Mouse (Mus musculus): Measurements from ENCODE around the gene Nrsn1. TPM values are rescaled to one million over a fixed set of nuclear protein-coding genes. Genes with fewer than 3 reads are reported as not detected.
"Not testable (repeated sequence)": the region's sequence is repeated elsewhere in the genome, so short reads cannot be mapped to it uniquely, and the experiment has no call there.

The Nrsn1 gene
- 0.06 TPM for polyA plus RNA-seq (2012; fragmentation: generic; extraction: Trizol)

DNA sequence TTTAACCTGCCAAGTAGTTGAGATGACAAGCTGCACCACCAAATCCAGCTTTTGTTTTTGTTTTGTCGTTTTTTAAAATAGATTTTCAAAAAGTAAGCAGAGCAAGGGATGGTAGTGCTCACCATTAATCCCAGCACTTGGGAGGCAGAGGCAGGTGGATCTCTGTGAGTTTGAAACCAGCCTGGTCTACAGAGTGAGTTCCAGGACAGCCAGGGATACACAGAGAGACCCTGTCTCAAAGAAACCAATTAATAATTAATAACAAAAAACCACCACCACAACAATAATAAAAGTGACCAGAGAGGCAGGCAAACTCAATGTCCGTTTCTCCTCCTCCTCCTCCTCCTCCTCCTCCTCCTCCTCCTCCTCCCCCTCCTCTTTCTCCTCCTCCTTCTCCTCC lies at the start of gene Nrsn1:
TSS of gene Nrsn1 (minus strand) at position 101 of the 400 bp plus-strand sequence.
- not testable (repeated sequence) for H3K4me2 ChIP-seq (ENCODE audit: low read depth); H3K4me3 ChIP-seq; H3K27me3 ChIP-seq (ENCODE audit: control insufficient read depth, insufficient read depth, insufficient read length); H3K36me3 ChIP-seq (ENCODE audit: control insufficient read depth, insufficient read depth); H3K79me2 ChIP-seq (ENCODE audit: control insufficient read depth, insufficient read depth); H3ac ChIP-seq (ENCODE audit: control insufficient read depth, insufficient read length)

DNA sequence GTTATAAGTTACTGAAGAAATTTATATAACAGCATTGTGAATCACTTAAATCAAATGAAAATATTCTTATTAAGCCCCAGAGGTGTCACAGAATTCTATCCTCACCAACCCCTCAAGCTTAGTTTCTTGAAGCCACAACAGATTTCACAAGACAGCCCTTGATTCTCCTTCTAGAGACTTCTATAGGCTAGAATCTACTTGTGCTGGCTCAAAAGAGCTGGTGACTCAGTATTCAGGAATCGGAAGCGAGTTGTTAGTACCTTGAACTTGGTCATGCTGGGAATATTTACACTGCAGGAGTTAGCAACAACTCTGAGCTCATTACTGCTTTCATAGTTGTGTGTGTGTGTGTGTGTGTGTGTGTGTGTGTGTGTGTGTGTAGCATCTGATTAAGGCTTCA lies 41.8 kb upstream of the Nrsn1 start:
- no peaks in the 10 kb centered on the region for H3K79me2 ChIP-seq (ENCODE audit: control insufficient read depth, insufficient read depth)

DNA sequence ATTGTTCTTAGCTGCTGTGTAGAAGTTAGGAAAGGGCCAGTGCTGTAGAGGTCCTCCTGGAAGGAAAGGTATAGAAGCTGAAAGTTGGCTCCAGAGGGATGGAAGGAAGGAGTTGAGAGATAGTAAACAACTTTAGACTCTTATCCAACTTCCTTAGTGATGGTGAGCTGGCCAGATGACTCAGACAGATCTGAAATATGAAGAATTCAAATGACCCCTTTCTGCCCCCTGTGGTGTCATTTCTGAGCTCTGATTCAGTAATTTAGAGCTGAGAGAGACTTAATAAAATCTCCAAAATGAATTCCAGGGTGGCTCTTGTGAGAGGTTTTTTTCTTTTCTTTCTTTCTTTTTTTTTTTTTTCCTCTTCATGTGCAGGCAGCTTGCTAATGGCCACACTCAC lies 39.8 kb upstream of the Nrsn1 start:
- no peak overlapping the region for H3K4me3 ChIP-seq
- no peaks in the 10 kb centered on the region for H3K27me3 ChIP-seq (ENCODE audit: control insufficient read depth, insufficient read depth, insufficient read length)
- no peak overlapping the region for H3ac ChIP-seq (ENCODE audit: control insufficient read depth, insufficient read length)
- no peak for TF ChIP-seq E2F4 (IDR thresholded peaks at IDR 0.05; ENCODE audit: insufficient read depth)
- no peak for TF ChIP-seq MYOG (IDR thresholded peaks at IDR 0.05; ENCODE audit: control insufficient read depth in 1 of 3, insufficient read depth in 1 of 3, insufficient read length in 2 of 3, low read depth in 2 of 3)
- TF ChIP-seq REST (IDR thresholded peaks at IDR 0.05; ENCODE audit: insufficient read depth, insufficient read length), result no peak
- TF ChIP-seq USF1 (IDR thresholded peaks at IDR 0.05; ENCODE audit: low read depth), result no peak
- TF ChIP-seq POLR2A (IDR thresholded peaks at IDR 0.05; ENCODE audit: insufficient read length, low read depth), result no peak
- no peak for TF ChIP-seq MAX (IDR thresholded peaks at IDR 0.05; ENCODE audit: low read depth)
- TF ChIP-seq POLR2AphosphoS2 (IDR thresholded peaks at IDR 0.05; ENCODE audit: insufficient read length, low read depth), result no peak
- TF ChIP-seq CEBPB (IDR thresholded peaks at IDR 0.05; ENCODE audit: insufficient read depth, poor library complexity, severe bottlenecking), result no peak
- no peak for TF ChIP-seq MYOD1 (IDR thresholded peaks at IDR 0.05; ENCODE audit: control insufficient read depth in 1 of 3, insufficient read length in 2 of 3, low read depth in 2 of 3)
- TF ChIP-seq TCF3 (IDR thresholded peaks at IDR 0.05; ENCODE audit: insufficient read length, low read depth), result no peak
- no peak for TF ChIP-seq SRF (IDR thresholded peaks at IDR 0.05; ENCODE audit: control insufficient read depth, insufficient read length, low read depth)
- no peak for TF ChIP-seq TCF12 (IDR thresholded peaks at IDR 0.05; ENCODE audit: insufficient read depth, poor library complexity, severe bottlenecking)
- H3K79me2 ChIP-seq (ENCODE audit: control insufficient read depth, insufficient read depth), result no peaks in the 10 kb centered on the region
- H3K4me2 ChIP-seq (ENCODE audit: low read depth), result peak overlapping the region; percentile 25
- no peaks in the 10 kb centered on the region for H3K36me3 ChIP-seq (ENCODE audit: control insufficient read depth, insufficient read depth)

More for the DNA sequence above, 41.8 kb upstream of the Nrsn1 start:
- H3K4me3 ChIP-seq, result no peak overlapping the region
- no peaks in the 10 kb centered on the region for H3K36me3 ChIP-seq (ENCODE audit: control insufficient read depth, insufficient read depth)
- H3K4me2 ChIP-seq (ENCODE audit: low read depth), result no peak overlapping the region
- H3K27me3 ChIP-seq (ENCODE audit: control insufficient read depth, insufficient read depth, insufficient read length), result no peaks in the 10 kb centered on the region
- TF ChIP-seq POLR2AphosphoS2 (IDR thresholded peaks at IDR 0.05; ENCODE audit: insufficient read length, low read depth), result no peak
- 0 out of 2 replicates have a peak, but pooled peaks have one; percentile 0 for TF ChIP-seq CEBPB (IDR thresholded peaks at IDR 0.05; ENCODE audit: insufficient read depth, poor library complexity, severe bottlenecking)
- H3ac ChIP-seq (ENCODE audit: control insufficient read depth, insufficient read length), result no peak overlapping the region

DNA sequence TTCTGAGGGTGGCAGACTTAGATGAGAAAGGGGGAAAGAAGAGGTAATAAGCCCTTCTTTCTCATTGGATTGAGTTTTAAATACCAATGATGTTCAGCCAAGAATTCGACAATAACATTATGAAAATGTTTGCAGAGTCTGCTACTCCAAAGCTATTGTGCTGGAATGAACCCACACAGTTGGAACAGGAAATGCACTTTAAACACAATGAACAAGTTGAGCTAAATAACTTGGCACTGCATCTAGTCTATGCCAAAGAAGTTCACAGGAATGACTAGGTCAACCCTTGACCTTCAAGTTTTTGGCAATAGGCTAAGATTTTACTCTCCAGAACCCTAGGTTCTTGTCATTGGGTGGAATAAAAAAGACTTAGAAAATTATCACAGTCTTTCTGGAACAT lies 18.4 kb upstream of the Nrsn1 start:
- H3K36me3 ChIP-seq (ENCODE audit: control insufficient read depth, insufficient read depth), result no peaks in the 10 kb centered on the region
- H3K79me2 ChIP-seq (ENCODE audit: control insufficient read depth, insufficient read depth), result no peaks in the 10 kb centered on the region
- no peak overlapping the region for H3ac ChIP-seq (ENCODE audit: control insufficient read depth, insufficient read length)
- no peak overlapping the region for H3K4me3 ChIP-seq
- TF ChIP-seq E2F4 (IDR thresholded peaks at IDR 0.05; ENCODE audit: insufficient read depth) (no peak), TCF3 (IDR thresholded peaks at IDR 0.05; ENCODE audit: insufficient read length, low read depth) (no peak), REST (IDR thresholded peaks at IDR 0.05; ENCODE audit: insufficient read depth, insufficient read length) (no peak), MYOG (IDR thresholded peaks at IDR 0.05; ENCODE audit: control insufficient read depth in 1 of 3, insufficient read depth in 1 of 3, insufficient read length in 2 of 3, low read depth in 2 of 3) (no peak), MYOD1 (IDR thresholded peaks at IDR 0.05; ENCODE audit: control insufficient read depth in 1 of 3, insufficient read length in 2 of 3, low read depth in 2 of 3) (no peak), MAX (IDR thresholded peaks at IDR 0.05; ENCODE audit: low read depth) (no peak), POLR2A (IDR thresholded peaks at IDR 0.05; ENCODE audit: insufficient read length, low read depth) (no peak), SRF (IDR thresholded peaks at IDR 0.05; ENCODE audit: control insufficient read depth, insufficient read length, low read depth) (no peak), USF1 (IDR thresholded peaks at IDR 0.05; ENCODE audit: low read depth) (no peak), TCF12 (IDR thresholded peaks at IDR 0.05; ENCODE audit: insufficient read depth, poor library complexity, severe bottlenecking) (no peak), CEBPB (IDR thresholded peaks at IDR 0.05; ENCODE audit: insufficient read depth, poor library complexity, severe bottlenecking) (no peak), POLR2AphosphoS2 (IDR thresholded peaks at IDR 0.05; ENCODE audit: insufficient read length, low read depth) (no peak)
- H3K27me3 ChIP-seq (ENCODE audit: control insufficient read depth, insufficient read depth, insufficient read length), result no peaks in the 10 kb centered on the region
- peak overlapping the region; percentile 19 for H3K4me2 ChIP-seq (ENCODE audit: low read depth)

DNA sequence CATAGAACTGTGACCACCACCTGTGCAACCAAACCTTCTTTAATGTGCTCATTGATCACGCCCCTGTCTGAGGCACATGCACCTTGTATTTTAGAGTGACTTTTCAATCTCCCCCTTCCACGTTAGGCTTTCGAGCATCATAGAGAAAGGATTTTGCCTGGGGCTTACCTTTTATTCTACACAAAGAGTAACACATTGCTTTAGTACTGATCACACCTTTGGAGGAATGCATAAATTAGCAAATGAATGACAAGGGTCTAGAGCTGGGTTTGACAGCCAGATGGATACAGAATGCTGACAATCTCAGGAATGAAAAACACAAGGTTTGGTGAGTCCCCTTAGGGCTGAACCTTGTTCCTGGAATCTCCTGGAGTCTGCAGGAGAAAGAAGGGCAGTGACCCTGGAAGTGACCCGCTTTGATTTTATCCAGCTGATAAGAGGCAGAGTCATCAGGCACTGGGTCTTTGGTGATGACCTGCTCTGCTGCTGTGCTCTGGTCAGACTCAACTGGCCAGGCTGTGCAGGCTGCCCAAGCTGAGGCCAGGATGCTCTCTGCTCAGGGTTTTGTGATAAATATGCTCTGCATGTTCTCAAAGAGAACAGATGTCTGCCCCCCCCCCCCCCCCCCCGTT lies 4.7 kb upstream of the Nrsn1 start:
- Histone ChIP-seq H3K79me2 (ENCODE audit: control insufficient read depth, insufficient read depth) (no peaks in the 10 kb centered on the region), H3ac (ENCODE audit: control insufficient read depth, insufficient read length) (no peak overlapping the region), H3K4me2 (ENCODE audit: low read depth) (no peak overlapping the region), H3K36me3 (ENCODE audit: control insufficient read depth, insufficient read depth) (no peaks in the 10 kb centered on the region), H3K27me3 (ENCODE audit: control insufficient read depth, insufficient read depth, insufficient read length) (no peaks in the 10 kb centered on the region), H3K4me3 (no peak overlapping the region)
- no peak for TF ChIP-seq MAX (IDR thresholded peaks at IDR 0.05; ENCODE audit: low read depth)
- no peak for TF ChIP-seq POLR2AphosphoS2 (IDR thresholded peaks at IDR 0.05; ENCODE audit: insufficient read length, low read depth)
- no peak for TF ChIP-seq TCF12 (IDR thresholded peaks at IDR 0.05; ENCODE audit: insufficient read depth, poor library complexity, severe bottlenecking)
- TF ChIP-seq MYOG (IDR thresholded peaks at IDR 0.05; ENCODE audit: control insufficient read depth in 1 of 3, insufficient read depth in 1 of 3, insufficient read length in 2 of 3, low read depth in 2 of 3), result no peak
- no peak for TF ChIP-seq SRF (IDR thresholded peaks at IDR 0.05; ENCODE audit: control insufficient read depth, insufficient read length, low read depth)
- no peak for TF ChIP-seq REST (IDR thresholded peaks at IDR 0.05; ENCODE audit: insufficient read depth, insufficient read length)
- TF ChIP-seq E2F4 (IDR thresholded peaks at IDR 0.05; ENCODE audit: insufficient read depth), result no peak
- TF ChIP-seq TCF3 (IDR thresholded peaks at IDR 0.05; ENCODE audit: insufficient read length, low read depth), result no peak
- TF ChIP-seq MYOD1 (IDR thresholded peaks at IDR 0.05; ENCODE audit: control insufficient read depth in 1 of 3, insufficient read length in 2 of 3, low read depth in 2 of 3), result no peak
